Mouse (Mus musculus) kidney, embryonic 16.5 days (tissue): ENCODE measurements around the gene Fam107b. TPM values are rescaled to one million over a fixed set of nuclear protein-coding genes. Genes with fewer than 3 reads are reported as not detected.
A peak's percentile ranks its signal among the peaks of the same experiment; 100 is the strongest.

ENCODE experiments used
- ATAC-seq: fragments of 200-750 bp; cut with Nextera tagmentation; 2 replicates; pipeline ENCODE4 v1.8.0; 2017; ENCODE audit warnings: moderate TSS enrichment; ENCODE audit not compliant: low FRiP score, low TSS enrichment
- H3K27ac ChIP-seq: fragments of 300-500 bp; sonication (generic); 2 replicates; pipeline ENCODE4 v1.5.1; 2014; ENCODE audit warnings: low read length
- H3K27me3 ChIP-seq: fragments of 300-500 bp; sonication (generic); 2 replicates; pipeline ENCODE4 v1.6.1; 2014; ENCODE audit warnings: low read length, control low read depth, mixed read lengths; ENCODE audit not compliant: insufficient read depth
- H3K36me3 ChIP-seq: fragments of 300-500 bp; sonication (generic); 2 replicates; pipeline ENCODE4 v1.6.1; 2014; ENCODE audit warnings: low read length, control low read depth, mixed read lengths; ENCODE audit not compliant: insufficient read depth
- H3K4me1 ChIP-seq: fragments of 300-500 bp; sonication (generic); 2 replicates; pipeline ENCODE4 v1.6.1; 2014; ENCODE audit warnings: low read length, control low read depth, mixed read lengths; ENCODE audit not compliant: insufficient read depth
- H3K4me2 ChIP-seq: fragments of 300-500 bp; sonication (generic); replicated peaks from 2 replicates; pipeline ENCODE4 v1.6.1; 2014; ENCODE audit warnings: low read depth, low read length
- H3K4me3 ChIP-seq: fragments of 300-500 bp; sonication (generic); 2 replicates; pipeline ENCODE4 v1.5.1; 2014; ENCODE audit warnings: mild to moderate bottlenecking, low read length
- H3K9ac ChIP-seq: fragments of 300-500 bp; sonication (generic); replicated peaks from 2 replicates; pipeline ENCODE4 v1.6.1; 2014; ENCODE audit warnings: low read length
- H3K9me3 ChIP-seq: fragments of 300-500 bp; sonication (generic); 2 replicates; pipeline ENCODE4 v1.6.1; 2016; ENCODE audit warnings: low read length, control low read depth
- WGBS: fragments of 180-500 bp; shearing (Covaris S2); extraction: QIAGEN DNeasy Blood & Tissue Kit; methylation state at CpG from one replicate; pipeline ENCODE4 v1.1.7; 2014; 5-methylcytosine and 5-hydroxymethylcytosine counted together
- polyA plus RNA-seq: library from polyadenylated mRNA; unstranded; fragments of >200 nt; fragmentation: Nextera tagmentation; extraction: Ambion mirVana; gene quantifications from 2 replicates; pipeline ENCODE4 v1.2.1, GENCODE M21; 2015

The Fam107b gene
- polyA plus RNA-seq, 1 experiment from 2014 or later, result 67.2 TPM

GRCm38 (mm10) chr2:3755936-3756335 is 185.6 kb downstream of the Fam107b start:
- no peak for ATAC-seq
- 69% methylated on average over 5 of the region's 5 CpGs for WGBS
- H3K9me3 ChIP-seq, result no peaks in the 10 kb centered on the region
- H3K4me1 ChIP-seq, result peaks cover 26% of the 10 kb centered on the region
- no peaks in the 10 kb centered on the region for H3K27me3 ChIP-seq
- H3K9ac ChIP-seq, result no peak overlapping the region
- H3K36me3 ChIP-seq, result no peaks in the 10 kb centered on the region
- no peak overlapping the region for H3K4me3 ChIP-seq
- H3K4me2 ChIP-seq, result no peak overlapping the region
- H3K27ac ChIP-seq, result no peak overlapping the region

GRCm38 (mm10) chr2:3758406-3758805 is 188.1 kb downstream of the Fam107b start:
- Histone ChIP-seq H3K27me3 (no peaks in the 10 kb centered on the region), H3K36me3 (no peaks in the 10 kb centered on the region), H3K9me3 (no peaks in the 10 kb centered on the region), H3K9ac (no peak overlapping the region), H3K4me3 (no peak overlapping the region), H3K4me1 (peaks cover 16% of the 10 kb centered on the region), H3K4me2 (no peak overlapping the region), H3K27ac (no peak overlapping the region)
- ATAC-seq, result no peak
- 94% methylated on average over 6 of the region's 6 CpGs for WGBS

GRCm38 (mm10) chr2:3760234-3760836 is 190.0 kb downstream of the Fam107b start:
- 80% methylated on average over 6 of the region's 6 CpGs for WGBS
- H3K9ac ChIP-seq, result no peak overlapping the region
- no peak for ATAC-seq
- no peak overlapping the region for H3K4me3 ChIP-seq
- no peak overlapping the region for H3K4me2 ChIP-seq
- H3K9me3 ChIP-seq, result no peaks in the 10 kb centered on the region
- H3K36me3 ChIP-seq, result no peaks in the 10 kb centered on the region
- H3K4me1 ChIP-seq, result peaks cover 13% of the 10 kb centered on the region
- H3K27me3 ChIP-seq, result no peaks in the 10 kb centered on the region
- no peak overlapping the region for H3K27ac ChIP-seq

GRCm38 (mm10) chr2:3764136-3764535 is 193.8 kb downstream of the Fam107b start:
- Histone ChIP-seq H3K36me3 (no peaks in the 10 kb centered on the region), H3K9me3 (no peaks in the 10 kb centered on the region), H3K9ac (no peak overlapping the region), H3K4me2 (no peak overlapping the region), H3K27ac (no peak overlapping the region), H3K4me3 (no peak overlapping the region), H3K4me1 (peaks cover 29% of the 10 kb centered on the region), H3K27me3 (no peaks in the 10 kb centered on the region)
- 62% methylated on average over 6 of the region's 6 CpGs for WGBS
- ATAC-seq, result no peak

- Histone ChIP-seq H3K36me3 (no peaks in the 10 kb centered on the region), H3K27me3 (no peaks in the 10 kb centered on the region), H3K4me3 (no peak overlapping the region)
Measured at GRCm38 (mm10) chr2:3765957-3766783, 195.9 kb downstream of the Fam107b start.

GRCm38 (mm10) chr2:3769260-3769659 is 199.0 kb downstream of the Fam107b start:
- peak; percentile 61; the same call in 1 of the 2 replicates for ATAC-seq
- WGBS, result 30% methylated on average over 6 of the region's 6 CpGs

More at GRCm38 (mm10) chr2:3765957-3766783, 195.9 kb downstream of the Fam107b start:
- no peaks in the 10 kb centered on the region for H3K9me3 ChIP-seq
- no peak overlapping the region for H3K9ac ChIP-seq
- H3K4me2 ChIP-seq, result no peak overlapping the region
- peak overlapping the region; percentile 39; the same call in 1 of the 2 replicates for H3K27ac ChIP-seq
- H3K4me1 ChIP-seq, result peaks cover 25% of the 10 kb centered on the region
- ATAC-seq, result no peak
- WGBS, result 43% methylated on average over 11 of the region's 11 CpGs

GRCm38 (mm10) chr2:3769786-3770318 is 199.6 kb downstream of the Fam107b start:
- ATAC-seq, result peak; percentile 32
- H3K4me1 ChIP-seq, result peaks cover 17% of the 10 kb centered on the region
- no peak overlapping the region for H3K4me3 ChIP-seq
- H3K27ac ChIP-seq, result peak overlapping the region; percentile 70
- 74% methylated on average over 9 of the region's 9 CpGs for WGBS
- no peak overlapping the region for H3K9ac ChIP-seq
- H3K4me2 ChIP-seq, result no peak overlapping the region
- H3K27me3 ChIP-seq, result no peaks in the 10 kb centered on the region
- H3K36me3 ChIP-seq, result no peaks in the 10 kb centered on the region
- H3K9me3 ChIP-seq, result no peaks in the 10 kb centered on the region

More at GRCm38 (mm10) chr2:3769260-3769659, 199.0 kb downstream of the Fam107b start:
- no peak overlapping the region for H3K4me2 ChIP-seq
- no peak overlapping the region for H3K4me3 ChIP-seq
- H3K9me3 ChIP-seq, result no peaks in the 10 kb centered on the region
- peaks cover 22% of the 10 kb centered on the region for H3K4me1 ChIP-seq
- no peaks in the 10 kb centered on the region for H3K36me3 ChIP-seq
- H3K9ac ChIP-seq, result no peak overlapping the region
- H3K27me3 ChIP-seq, result no peaks in the 10 kb centered on the region
- no peak overlapping the region for H3K27ac ChIP-seq

- H3K9ac ChIP-seq, result no peak overlapping the region
- H3K27me3 ChIP-seq, result no peaks in the 10 kb centered on the region
- ATAC-seq, result peak; percentile 75
- no peaks in the 10 kb centered on the region for H3K9me3 ChIP-seq
- no peak overlapping the region for H3K4me2 ChIP-seq
- H3K36me3 ChIP-seq, result no peaks in the 10 kb centered on the region
- H3K4me1 ChIP-seq, result peaks cover 16% of the 10 kb centered on the region
- WGBS, result 60% methylated on average over 2 of the region's 2 CpGs
- H3K4me3 ChIP-seq, result no peak overlapping the region
- peak overlapping the region; percentile 70 for H3K27ac ChIP-seq
Measured at GRCm38 (mm10) chr2:3770383-3770782, 200.1 kb downstream of the Fam107b start.

- WGBS, result 87% methylated on average over 6 of the region's 6 CpGs
- Histone ChIP-seq H3K4me3 (no peak overlapping the region), H3K4me1 (peaks cover 5% of the 10 kb centered on the region; the same call in 1 of the 2 replicates), H3K27ac (no peak overlapping the region), H3K4me2 (no peak overlapping the region), H3K9me3 (no peaks in the 10 kb centered on the region), H3K9ac (no peak overlapping the region), H3K36me3 (no peaks in the 10 kb centered on the region), H3K27me3 (no peaks in the 10 kb centered on the region)
- ATAC-seq, result no peak
Measured at GRCm38 (mm10) chr2:3771483-3771882, 201.2 kb downstream of the Fam107b start.

- H3K9me3 ChIP-seq, result no peaks in the 10 kb centered on the region
- no peaks in the 10 kb centered on the region for H3K36me3 ChIP-seq
- no peaks in the 10 kb centered on the region for H3K4me1 ChIP-seq
- no peak overlapping the region for H3K27ac ChIP-seq
- ATAC-seq, result no peak
- no peak overlapping the region for H3K4me3 ChIP-seq
- no peak overlapping the region for H3K4me2 ChIP-seq
- H3K27me3 ChIP-seq, result no peaks in the 10 kb centered on the region
- 74% methylated on average over 4 of the region's 4 CpGs for WGBS
- no peak overlapping the region for H3K9ac ChIP-seq
Measured at GRCm38 (mm10) chr2:3773089-3773488, 202.8 kb downstream of the Fam107b start.
